Mouse (Mus musculus): ENCODE results near the gene Ankrd1.

- TF ChIP-seq CTCF (IDR thresholded peaks at IDR 0.05; ENCODE audit: insufficient read depth, low read depth, low read length) (no peak), POLR2A (IDR thresholded peaks at IDR 0.05; ENCODE audit: insufficient read depth, low read depth, low read length) (no peak)
These were observed 30.5 kb upstream of the Ankrd1 start for GRCm38 (mm10) chr19:36150241-36151007.

Measured in olfactory bulb, adult 2 months (tissue).